Mouse (Mus musculus) embryonic facial prominence, embryonic 14.5 days (tissue): Measurements from ENCODE around the gene Fryl. TPM values are rescaled to one million over a fixed set of nuclear protein-coding genes. Genes with fewer than 3 reads are reported as not detected.
A peak's percentile ranks its signal among the peaks of the same experiment; 100 is the strongest.
"Not testable (repeated sequence)": the region's sequence is repeated elsewhere in the genome, so short reads cannot be mapped to it uniquely, and the experiment has no call there.

ENCODE experiments used
- ATAC-seq: fragments of 200-750 bp; cut with Nextera tagmentation; 2 replicates; pipeline ENCODE4 v1.8.0; 2017; ENCODE audit warnings: low read depth, moderate number of reproducible peaks, moderate TSS enrichment
- DNase-seq: peaks from one replicate; pipeline ENCODE4 v3.0.0-alpha.2; 2015; ENCODE audit warnings: low spot score
- H3K27ac ChIP-seq: fragments of 300-500 bp; sonication (generic); replicated peaks from 2 replicates; pipeline ENCODE4 v1.5.1; 2014; ENCODE audit warnings: low read depth, mild to moderate bottlenecking, low read length, moderate library complexity
- H3K27me3 ChIP-seq: fragments of 300-500 bp; sonication (generic); replicated peaks from 2 replicates; pipeline ENCODE4 v1.6.1; 2014; ENCODE audit warnings: low read length; ENCODE audit not compliant: control insufficient read depth, insufficient read depth
- H3K36me3 ChIP-seq: fragments of 300-500 bp; sonication (generic); 2 replicates; pipeline ENCODE4 v1.6.1; 2014; ENCODE audit warnings: low read length, mixed read lengths; ENCODE audit not compliant: control insufficient read depth, insufficient read depth
- H3K4me1 ChIP-seq: fragments of 300-500 bp; sonication (generic); 2 replicates; pipeline ENCODE4 v1.6.1; 2014; ENCODE audit warnings: antibody characterized with exemption, low read length; ENCODE audit not compliant: control insufficient read depth, insufficient read depth
- H3K4me2 ChIP-seq: fragments of 300-500 bp; sonication (generic); 2 replicates; pipeline ENCODE4 v1.6.1; 2014; ENCODE audit warnings: low read depth, mild to moderate bottlenecking, low read length, moderate library complexity, mixed read lengths
- H3K4me3 ChIP-seq: fragments of 300-500 bp; sonication (generic); 2 replicates; pipeline ENCODE4 v1.5.1; 2014; ENCODE audit warnings: low read depth, mild to moderate bottlenecking, low read length
- H3K9ac ChIP-seq: fragments of 300-500 bp; sonication (generic); 2 replicates; pipeline ENCODE4 v1.6.1; 2014; ENCODE audit warnings: low read depth, mild to moderate bottlenecking, low read length, moderate library complexity, mixed read lengths
- H3K9me3 ChIP-seq: fragments of 300-500 bp; sonication (generic); 2 replicates; pipeline ENCODE4 v1.6.1; 2016; ENCODE audit warnings: low read length; ENCODE audit not compliant: control insufficient read depth
- WGBS: fragments of 180-500 bp; shearing (Covaris S2); extraction: QIAGEN DNeasy Blood & Tissue Kit; methylation state at CpG from one replicate; pipeline ENCODE4 v1.1.7; 2014; 5-methylcytosine and 5-hydroxymethylcytosine counted together
- polyA plus RNA-seq: library from polyadenylated mRNA; unstranded; fragments of >200 nt; fragmentation: Nextera tagmentation; extraction: Ambion mirVana; gene quantifications from 2 replicates; pipeline ENCODE4 v1.2.1, GENCODE M21; 2014

Gene Fryl
- polyA plus RNA-seq, 1 experiment from 2014 or later: 26.8 TPM

GRCm38 (mm10) chr5:73056457-73056856, 200.0 kb downstream of the Fryl start:
- DNase-seq (no peak), ATAC-seq (no peak)
- Histone ChIP-seq H3K27me3 (no peaks in the 10 kb centered on the region), H3K9ac (no peak overlapping the region), H3K9me3 (no peaks in the 10 kb centered on the region), H3K36me3 (peaks cover 62% of the 10 kb centered on the region), H3K4me1 (no peaks in the 10 kb centered on the region), H3K27ac (no peak overlapping the region), H3K4me3 (no peak overlapping the region), H3K4me2 (no peak overlapping the region)
- 91% methylated on average over 6 of the region's 6 CpGs for WGBS

- no peaks in the 10 kb centered on the region for H3K27me3 ChIP-seq
- no peaks in the 10 kb centered on the region for H3K9me3 ChIP-seq
- no peaks in the 10 kb centered on the region for H3K4me1 ChIP-seq
- H3K9ac ChIP-seq: no peak overlapping the region
- H3K4me2 ChIP-seq: no peak overlapping the region
- H3K27ac ChIP-seq: no peak overlapping the region
- WGBS: 96% methylated on average over 8 of the region's 8 CpGs
- no peak for ATAC-seq
- H3K4me3 ChIP-seq: no peak overlapping the region
- peaks cover 88% of the 10 kb centered on the region for H3K36me3 ChIP-seq
- DNase-seq: no peak
Observed at GRCm38 (mm10) chr5:73053933-73054332, 202.5 kb downstream of the Fryl start.

- Histone ChIP-seq H3K36me3 (peaks cover 85% of the 10 kb centered on the region), H3K9ac (no peak overlapping the region), H3K4me3 (no peak overlapping the region), H3K9me3 (no peaks in the 10 kb centered on the region), H3K27ac (no peak overlapping the region), H3K27me3 (no peaks in the 10 kb centered on the region), H3K4me2 (no peak overlapping the region), H3K4me1 (no peaks in the 10 kb centered on the region)
- 50% methylated on average over 7 of the region's 7 CpGs for WGBS
- ATAC-seq (0 out of 2 replicates have a peak, but pooled peaks have one; percentile 33), DNase-seq (no peak)
Observed at GRCm38 (mm10) chr5:73047651-73048245, 208.7 kb downstream of the Fryl start.

- no peaks in the 10 kb centered on the region for H3K27me3 ChIP-seq
- no peaks in the 10 kb centered on the region for H3K4me1 ChIP-seq
- no peak overlapping the region for H3K27ac ChIP-seq
- no peak overlapping the region for H3K4me3 ChIP-seq
- H3K36me3 ChIP-seq: peaks cover 57% of the 10 kb centered on the region
- 98% methylated on average over 2 of the region's 2 CpGs for WGBS
- H3K9me3 ChIP-seq: no peaks in the 10 kb centered on the region
- H3K9ac ChIP-seq: no peak overlapping the region
- ATAC-seq (no peak), DNase-seq (no peak)
- H3K4me2 ChIP-seq: no peak overlapping the region
Observed at GRCm38 (mm10) chr5:73044055-73044454, 212.4 kb downstream of the Fryl start.

- H3K27ac ChIP-seq: no peak overlapping the region
- no peak for ATAC-seq
- H3K4me2 ChIP-seq: no peak overlapping the region
- H3K9me3 ChIP-seq: no peaks in the 10 kb centered on the region
- H3K36me3 ChIP-seq: peaks cover 56% of the 10 kb centered on the region
- no peak overlapping the region for H3K4me3 ChIP-seq
- WGBS: 87% methylated on average over 11 of the region's 11 CpGs
- no peak for DNase-seq
- no peaks in the 10 kb centered on the region for H3K27me3 ChIP-seq
- no peak overlapping the region for H3K9ac ChIP-seq
- H3K4me1 ChIP-seq: no peaks in the 10 kb centered on the region
Observed at GRCm38 (mm10) chr5:73032481-73032880, 223.9 kb downstream of the Fryl start.

GRCm38 (mm10) chr5:73028646-73029045, 227.8 kb downstream of the Fryl start:
- no peaks in the 10 kb centered on the region for H3K9me3 ChIP-seq
- DNase-seq: no peak
- H3K27ac ChIP-seq: no peak overlapping the region
- H3K36me3 ChIP-seq: peaks cover 76% of the 10 kb centered on the region
- 68% methylated on average over 13 of the region's 13 CpGs for whole genome bisulfite sequencing
- H3K27me3 ChIP-seq: no peaks in the 10 kb centered on the region
- H3K9ac ChIP-seq: no peak overlapping the region
- no peaks in the 10 kb centered on the region for H3K4me1 ChIP-seq
- ATAC-seq: no peak
- no peak overlapping the region for H3K4me2 ChIP-seq
- H3K4me3 ChIP-seq: no peak overlapping the region

GRCm38 (mm10) chr5:73023801-73024200, 232.6 kb downstream of the Fryl start:
- no peak for DNase-seq
- no peak for ATAC-seq
- 86% methylated on average over 13 of the region's 13 CpGs for WGBS
- Histone ChIP-seq H3K4me3 (no peak overlapping the region), H3K4me1 (no peaks in the 10 kb centered on the region), H3K9me3 (no peaks in the 10 kb centered on the region), H3K36me3 (peaks cover 52% of the 10 kb centered on the region), H3K27ac (no peak overlapping the region), H3K27me3 (no peaks in the 10 kb centered on the region), H3K4me2 (no peak overlapping the region), H3K9ac (no peak overlapping the region)

- 34% methylated on average over 9 of the region's 9 CpGs for WGBS
- DNase-seq: no peak
- no peak for ATAC-seq
Observed at GRCm38 (mm10) chr5:73014745-73015144, 241.7 kb downstream of the Fryl start.

DNA sequence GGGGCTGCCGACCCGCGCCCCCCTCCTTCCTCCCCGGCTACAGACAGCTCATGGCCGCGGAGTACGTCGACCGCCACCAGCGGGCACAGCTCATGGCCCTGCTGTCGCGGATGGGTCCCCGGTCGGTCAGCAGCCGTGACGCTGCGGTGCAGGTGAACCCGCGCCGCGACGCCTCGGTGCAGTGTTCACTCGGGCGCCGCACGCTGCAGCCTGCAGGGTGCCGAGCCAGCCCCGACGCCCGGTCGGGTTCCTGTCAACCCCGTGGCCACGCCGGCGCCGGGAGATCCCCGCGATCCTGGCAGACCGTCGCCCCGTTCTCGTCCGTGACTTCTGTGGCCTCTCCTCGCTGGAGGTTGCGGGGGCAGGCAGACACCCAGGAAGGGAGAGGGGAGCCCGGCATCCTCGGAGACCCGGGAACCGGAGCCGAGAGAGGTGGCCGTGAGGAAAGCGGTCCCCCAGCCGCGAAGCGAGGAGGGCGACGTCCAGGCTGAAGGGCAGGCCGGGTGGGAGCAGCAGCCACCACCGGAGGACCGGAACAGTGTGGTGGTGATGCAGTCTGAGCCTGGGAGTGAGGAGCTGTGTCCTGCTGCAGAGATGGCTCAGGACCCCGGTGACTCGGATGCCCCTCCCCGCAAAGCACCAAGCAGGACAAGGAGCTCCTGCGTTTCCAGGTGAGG, 242.7 kb downstream of the Fryl start:
- WGBS: 2% methylated on average over 21 of the region's 65 CpGs
- not testable (repeated sequence) for H3K36me3 ChIP-seq, H3K9me3 ChIP-seq, DNase-seq, H3K4me1 ChIP-seq, H3K27me3 ChIP-seq, H3K27ac ChIP-seq
- peak overlapping the region; percentile 49 for H3K9ac ChIP-seq
- ATAC-seq: peak; percentile 70
- H3K4me2 ChIP-seq: peak overlapping the region; percentile 63
- H3K4me3 ChIP-seq: peak overlapping the region; percentile 34

More at GRCm38 (mm10) chr5:73014745-73015144, 241.7 kb downstream of the Fryl start:
- Histone ChIP-seq H3K4me2 (no peak overlapping the region), H3K9me3 (no peaks in the 10 kb centered on the region), H3K4me1 (no peaks in the 10 kb centered on the region), H3K9ac (no peak overlapping the region), H3K36me3 (no peaks in the 10 kb centered on the region), H3K27ac (no peak overlapping the region), H3K27me3 (peaks cover 7% of the 10 kb centered on the region), H3K4me3 (no peak overlapping the region)
